Mouse (Mus musculus): Measurements from ENCODE around the gene Zfp704.

GRCm38 (mm10) chr3:9402836-9403235 lies 207.0 kb downstream of the Zfp704 start:
- TF ChIP-seq CTCF (IDR thresholded peaks at IDR 0.05; ENCODE audit: extremely low read depth, insufficient read depth, low read length), result no peak
- no peak for TF ChIP-seq POLR2A (IDR thresholded peaks at IDR 0.05; ENCODE audit: extremely low read depth, insufficient read depth, low read length)

All from cortical plate, adult 2 months (tissue).